Mouse (Mus musculus): ENCODE data around the gene Phc2. TPM values are rescaled to one million over a fixed set of nuclear protein-coding genes. Genes with fewer than 3 reads are reported as not detected.
"Not testable (repeated sequence)": the region's sequence is repeated elsewhere in the genome, so short reads cannot be mapped to it uniquely, and the experiment has no call there.

Gene Phc2
- total RNA-seq, 2 experiments from 2014 or later, result 17.3 to 25.1 TPM

GRCm38 (mm10) chr4:128652584-128653298, 1.8 kb upstream of the Phc2 start:
- DNase-seq, result no peak
- TF ChIP-seq CTCF (IDR thresholded peaks at IDR 0.05), result no peak
- Histone ChIP-seq H3K27ac (no peak overlapping the region), H3K4me3 (no peak overlapping the region)
- intact Hi-C loops (cut with DNase I), result loop anchor here (5.0 kb wide), 1 partner anchor 40 kb away; the partner anchor contains the start of gene Zscan20

DNA sequence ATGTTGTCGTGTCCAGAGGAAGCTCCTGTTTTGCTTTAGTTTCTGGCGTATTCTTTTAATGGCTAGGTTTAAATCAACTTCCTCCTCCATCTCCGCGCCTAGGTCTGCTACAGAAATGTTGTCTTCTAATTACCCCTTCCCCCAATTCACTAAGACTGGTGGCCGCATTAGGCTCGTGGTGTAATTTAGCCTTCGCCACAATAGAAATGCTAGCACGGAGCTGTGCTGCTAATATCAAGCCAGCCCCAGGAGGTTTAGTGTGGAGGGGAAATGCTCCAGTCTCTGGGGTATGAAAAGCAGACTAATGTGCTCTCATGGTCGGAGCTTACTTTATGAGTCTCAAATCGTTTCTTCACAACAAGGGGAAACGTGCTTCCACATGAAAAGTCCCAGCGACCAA, 944 bp downstream of the Phc2 start:
- DNase-seq, result no peak
- TF ChIP-seq CTCF (IDR thresholded peaks at IDR 0.05), result no peak
- H3K27ac ChIP-seq, result peak overlapping the region; percentile 77
- H3K4me3 ChIP-seq, result peak overlapping the region; percentile 79
- intact Hi-C loops (cut with DNase I), result no loop called here

DNA sequence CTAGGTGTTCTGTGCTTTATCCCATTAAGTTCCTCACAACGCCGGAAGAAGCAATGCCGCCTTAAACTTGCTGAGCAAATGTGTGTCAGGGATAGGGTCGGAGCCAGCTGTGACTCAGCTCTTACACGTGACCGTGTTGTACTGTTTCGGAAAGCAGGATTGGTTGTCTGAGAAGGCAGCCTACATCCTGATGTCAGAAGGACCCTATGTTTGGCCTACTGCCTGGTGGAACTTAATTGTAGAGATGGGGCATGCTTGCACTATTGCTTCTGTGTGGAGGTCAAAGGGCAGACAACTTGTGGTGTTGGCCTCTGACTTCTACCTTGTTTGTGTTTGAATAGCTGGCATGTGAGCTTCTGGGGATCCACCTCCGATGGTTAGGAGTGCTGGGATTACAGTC, 5.7 kb downstream of the Phc2 start:
- no peak for DNase-seq
- Histone ChIP-seq H3K27ac (no peak overlapping the region), H3K4me3 (no peak overlapping the region)
- no peak for TF ChIP-seq CTCF (IDR thresholded peaks at IDR 0.05)
- intact Hi-C loops (cut with DNase I), result no loop called here

- Histone ChIP-seq H3K4me3 (no peak overlapping the region), H3K27ac (no peak overlapping the region)
- intact Hi-C loops (cut with DNase I), result no loop called here
- TF ChIP-seq CTCF (IDR thresholded peaks at IDR 0.05), result no peak
- DNase-seq, result no peak
Observed at GRCm38 (mm10) chr4:128661063-128661462, 6.6 kb downstream of the Phc2 start.

DNA sequence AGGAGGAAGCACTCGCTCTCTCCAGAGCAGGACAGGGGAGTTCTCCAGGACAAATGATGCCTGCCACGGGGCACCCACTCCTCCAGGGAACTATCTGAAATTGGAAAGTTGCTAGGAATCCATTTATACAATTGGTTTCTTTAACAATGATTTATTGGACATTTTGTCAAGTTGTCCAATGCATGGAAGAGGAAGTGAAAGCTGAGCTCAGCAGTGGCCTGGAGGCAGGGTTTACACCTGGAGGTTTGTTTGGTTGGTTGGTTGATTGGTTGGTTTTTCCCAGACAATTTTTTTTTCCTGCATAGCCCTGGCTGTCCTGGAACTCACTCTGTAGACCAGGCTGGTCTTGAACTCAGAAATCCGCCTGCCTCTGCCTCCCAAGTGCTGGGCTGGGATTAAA, 9.5 kb downstream of the Phc2 start:
- Histone ChIP-seq H3K4me3 (no peak overlapping the region), H3K27ac (no peak overlapping the region)
- no peak for DNase-seq
- no peak for TF ChIP-seq CTCF (IDR thresholded peaks at IDR 0.05)
- intact Hi-C loops (cut with DNase I), result no loop called here

DNA sequence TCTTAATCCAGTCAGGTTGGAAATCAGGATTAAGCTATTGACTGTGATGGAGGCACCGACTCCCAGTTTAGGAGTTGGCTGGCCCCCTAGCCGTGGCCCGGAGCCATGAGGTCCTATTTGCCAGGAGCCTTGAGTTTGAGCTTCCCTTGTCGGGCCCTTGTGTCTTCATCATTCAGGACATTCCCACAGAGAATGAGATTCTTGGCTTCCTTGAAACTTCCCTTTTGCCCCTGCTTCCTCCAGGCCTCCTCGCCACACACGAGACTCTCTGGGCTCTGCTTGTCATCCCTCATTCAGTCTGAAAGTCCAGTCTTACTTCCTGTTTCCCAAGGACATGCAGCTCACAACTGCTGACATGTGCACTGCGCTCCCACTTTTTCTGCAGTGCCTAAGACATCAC, 11.9 kb downstream of the Phc2 start:
- intact Hi-C loops (cut with DNase I); H3K4me3 ChIP-seq; H3K27ac ChIP-seq: not testable (repeated sequence)
- peak; percentile 38 for DNase-seq

- H3K27ac ChIP-seq; intact Hi-C loops (cut with DNase I); H3K4me3 ChIP-seq; DNase-seq: not testable (repeated sequence)
Observed at GRCm38 (mm10) chr4:128667195-128667594, 12.7 kb downstream of the Phc2 start.

DNA sequence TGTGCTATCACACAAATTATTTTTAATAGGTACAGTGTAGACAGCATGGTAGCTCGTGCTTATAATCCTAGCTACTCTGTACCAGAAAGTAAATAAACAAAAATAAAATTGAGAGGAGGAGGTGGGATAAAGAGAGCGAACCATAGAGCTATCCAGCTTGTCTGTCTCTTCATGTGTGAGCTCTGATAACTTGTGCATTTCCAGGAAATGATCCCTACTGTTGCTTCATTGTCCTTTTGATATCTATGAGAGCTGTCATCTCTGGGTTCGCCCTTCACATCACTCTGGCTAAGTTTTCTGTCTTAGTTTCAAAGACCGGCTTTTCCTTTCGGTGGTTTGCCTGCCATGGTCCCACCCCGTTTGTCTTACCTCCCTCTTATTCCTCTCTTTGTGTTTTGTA, 14.7 kb downstream of the Phc2 start:
- no peak for TF ChIP-seq CTCF (IDR thresholded peaks at IDR 0.05)
- no peak overlapping the region for H3K4me3 ChIP-seq
- no peak overlapping the region for H3K27ac ChIP-seq
- DNase-seq, result no peak
- intact Hi-C loops (cut with DNase I), result no loop called here

GRCm38 (mm10) chr4:128670566-128671191, 16.2 kb downstream of the Phc2 start:
- Histone ChIP-seq H3K4me3 (peak overlapping the region; percentile 17), H3K27ac (no peak overlapping the region)
- no peak for DNase-seq
- intact Hi-C loops (cut with DNase I), result no loop called here
- no peak for TF ChIP-seq CTCF (IDR thresholded peaks at IDR 0.05)

GRCm38 (mm10) chr4:128672494-128672893, 18.0 kb downstream of the Phc2 start:
- TF ChIP-seq CTCF (IDR thresholded peaks at IDR 0.05), result no peak
- H3K27ac ChIP-seq, result no peak overlapping the region
- no peak overlapping the region for H3K4me3 ChIP-seq
- DNase-seq, result no peak
- intact Hi-C loops (cut with DNase I), result no loop called here

- TF ChIP-seq CTCF (IDR thresholded peaks at IDR 0.05), result no peak
- H3K27ac ChIP-seq, result no peak overlapping the region
- no peak for DNase-seq
- intact Hi-C loops (cut with DNase I), result no loop called here
- H3K4me3 ChIP-seq, result no peak overlapping the region
Observed at GRCm38 (mm10) chr4:128678564-128679217, 24.2 kb downstream of the Phc2 start.

DNA sequence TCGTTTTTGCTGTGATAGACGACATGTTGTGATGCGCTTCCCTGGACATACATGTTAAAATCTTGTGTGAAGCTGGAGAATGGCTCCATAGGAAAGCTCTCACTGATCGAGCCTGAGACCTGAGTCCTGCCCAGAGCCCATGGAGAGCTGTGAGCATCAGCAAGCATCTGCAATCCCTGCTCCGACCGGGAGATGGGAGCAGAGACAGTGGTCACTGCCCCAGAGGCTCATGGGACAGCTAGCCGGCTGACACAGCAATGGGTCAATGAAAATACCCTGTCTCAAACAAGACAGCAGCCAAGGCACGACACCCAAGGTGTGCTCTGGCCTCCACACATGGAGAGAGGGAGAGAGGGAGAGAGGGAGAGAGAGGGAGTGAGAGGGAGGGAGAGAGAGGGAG, 26.6 kb downstream of the Phc2 start:
- DNase-seq, result peak; percentile 36
- Histone ChIP-seq H3K27ac (no peak overlapping the region), H3K4me3 (no peak overlapping the region)
- intact Hi-C loops (cut with DNase I), result no loop called here
- TF ChIP-seq CTCF (IDR thresholded peaks at IDR 0.05), result peak; percentile 50

- TF ChIP-seq CTCF (IDR thresholded peaks at IDR 0.05), result no peak
- no peak for DNase-seq
- Histone ChIP-seq H3K4me3 (no peak overlapping the region), H3K27ac (no peak overlapping the region)
- intact Hi-C loops (cut with DNase I), result no loop called here
Observed at GRCm38 (mm10) chr4:128682281-128682680, 27.8 kb downstream of the Phc2 start.

All from gastrocnemius, adult 2 months (tissue).